Mouse (Mus musculus) CD4-positive helper T cell, adult 2 months (primary cell): ENCODE results near the gene Mageb1.
"Not testable (repeated sequence)": the region's sequence is repeated elsewhere in the genome, so short reads cannot be mapped to it uniquely, and the experiment has no call there.

Source experiments
- DNase-seq: peaks from one replicate; pipeline ENCODE4 v3.0.0-alpha.2; 2012; ENCODE audit warnings: low read depth, missing footprints, low spot score

Gene Mageb1

DNA sequence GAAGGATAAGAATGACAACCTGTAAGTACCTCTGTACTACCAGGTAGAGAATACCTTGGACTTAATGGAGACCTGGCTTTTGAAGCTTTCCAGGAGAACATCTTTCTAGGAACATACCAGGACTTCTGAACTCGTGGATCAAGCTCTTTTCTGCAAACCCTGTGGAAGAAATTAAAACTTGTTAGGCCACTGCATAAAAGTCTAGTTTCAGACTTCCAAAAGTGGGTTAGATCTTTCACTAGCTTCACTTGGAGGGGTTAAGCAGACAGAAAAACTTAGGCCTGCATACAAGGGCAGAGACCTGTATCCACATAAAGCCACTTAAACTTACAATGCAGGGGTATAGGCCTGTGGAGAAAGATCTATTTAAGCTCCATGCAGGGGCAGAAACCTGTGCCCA is at the start of gene Mageb1:
Gene Mageb1 (minus strand): TSS at position 101 of the 400 bp plus-strand sequence.
- DNase-seq, result not testable (repeated sequence)
